Mouse (Mus musculus): ENCODE results near the gene Ctdnep1.

Ctdnep1 gene

DNA sequence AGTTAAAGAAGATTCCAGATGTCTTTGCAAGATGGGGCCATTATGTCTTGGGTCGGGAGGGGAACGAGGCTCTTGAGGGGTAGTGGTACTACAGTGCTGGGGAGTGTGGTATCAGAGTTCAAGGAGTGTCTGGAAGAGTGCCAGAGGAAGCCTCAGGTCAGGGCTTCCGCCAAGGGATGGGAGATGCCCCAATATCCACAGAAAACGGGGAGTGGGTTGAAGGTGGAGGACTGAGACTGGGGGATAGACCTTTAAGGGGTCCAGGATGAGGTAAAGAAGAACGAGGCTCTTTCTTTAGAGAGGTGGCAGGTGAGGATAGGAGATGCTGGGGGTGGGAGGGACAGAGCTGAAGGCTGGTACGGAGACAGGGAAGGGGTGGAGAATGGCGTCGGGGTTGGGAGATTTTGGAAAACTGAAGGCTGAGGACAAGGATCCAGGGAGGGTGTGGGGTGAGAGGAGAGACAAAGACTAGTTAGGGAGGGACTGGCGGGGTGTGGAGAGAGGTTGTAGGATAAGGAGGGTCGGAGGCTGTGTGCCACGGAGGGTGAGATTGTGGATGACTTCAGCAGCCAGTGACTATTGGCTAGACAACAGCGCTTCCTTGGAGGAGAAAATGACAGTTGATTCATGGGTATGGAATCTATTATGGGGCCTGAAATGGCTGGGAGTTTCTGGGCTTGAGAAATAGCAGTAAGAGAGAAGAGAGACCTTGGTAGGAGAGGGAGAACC, 47.6 kb downstream of the Ctdnep1 start:
- Histone ChIP-seq H3K4me1 (replicated peaks; ENCODE audit: low read depth, low read length) (peaks cover 68% of the 10 kb centered on the region), H3K9me3 (ENCODE audit: low read length) (no peaks in the 10 kb centered on the region), H3K36me3 (ENCODE audit: insufficient read depth, low read length) (peaks cover 14% of the 10 kb centered on the region), H3K4me3 (replicated peaks; ENCODE audit: low read length) (peak overlapping the region; percentile 71), H3K27me3 (ENCODE audit: insufficient read depth, low read length) (peaks cover 35% of the 10 kb centered on the region)
- TF ChIP-seq CTCF (conservative IDR thresholded peaks at IDR 0.05; ENCODE audit: low read length) (no peak), POU5F1 (IDR thresholded peaks at IDR 0.05; ENCODE audit: borderline replicate concordance, low read length) (no peak), NANOG (IDR thresholded peaks at IDR 0.05; ENCODE audit: borderline replicate concordance, low read length) (no peak)

DNA sequence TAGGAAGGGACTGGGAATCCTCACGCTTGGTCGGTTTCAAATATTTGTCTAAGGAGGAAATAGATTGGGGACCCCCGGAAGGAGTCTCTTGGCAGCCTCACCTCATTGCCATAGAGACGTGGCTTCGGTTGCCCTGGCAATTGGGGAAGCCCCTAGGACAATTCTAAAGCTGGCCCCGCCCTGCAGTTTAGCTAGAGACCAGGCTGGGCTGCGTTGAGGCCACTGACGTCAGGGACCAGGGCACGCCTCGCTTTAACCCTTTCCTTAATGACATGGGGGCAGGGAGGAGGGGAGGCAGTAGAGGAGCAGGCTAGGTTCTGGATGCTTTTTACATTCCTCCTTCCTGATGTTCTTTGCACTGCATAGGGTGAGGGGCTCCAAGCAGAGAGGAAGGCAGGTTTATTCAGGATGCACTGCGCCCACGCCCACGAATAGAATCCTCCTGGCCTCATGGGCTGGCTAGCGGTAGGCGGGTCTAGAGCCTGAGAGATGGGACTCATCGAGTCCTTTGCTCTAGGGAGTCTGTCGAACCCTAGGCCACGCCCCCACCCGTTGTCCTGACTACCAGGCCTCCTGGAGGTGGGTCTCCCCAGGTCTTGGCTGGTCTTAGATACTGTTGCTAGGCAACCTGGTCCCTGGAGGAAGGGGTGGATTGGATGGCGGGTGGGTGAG, 48.3 kb downstream of the Ctdnep1 start:
- Histone ChIP-seq H3K4me1 (replicated peaks; ENCODE audit: low read depth, low read length) (peaks cover 63% of the 10 kb centered on the region), H3K4me3 (replicated peaks; ENCODE audit: low read length) (peak overlapping the region; percentile 71), H3K9me3 (ENCODE audit: low read length) (no peaks in the 10 kb centered on the region), H3K27me3 (ENCODE audit: insufficient read depth, low read length) (peaks cover 30% of the 10 kb centered on the region), H3K36me3 (ENCODE audit: insufficient read depth, low read length) (peaks cover 14% of the 10 kb centered on the region)
- TF ChIP-seq POU5F1 (IDR thresholded peaks at IDR 0.05; ENCODE audit: borderline replicate concordance, low read length) (no peak), CTCF (conservative IDR thresholded peaks at IDR 0.05; ENCODE audit: low read length) (no peak), NANOG (IDR thresholded peaks at IDR 0.05; ENCODE audit: borderline replicate concordance, low read length) (no peak)

DNA sequence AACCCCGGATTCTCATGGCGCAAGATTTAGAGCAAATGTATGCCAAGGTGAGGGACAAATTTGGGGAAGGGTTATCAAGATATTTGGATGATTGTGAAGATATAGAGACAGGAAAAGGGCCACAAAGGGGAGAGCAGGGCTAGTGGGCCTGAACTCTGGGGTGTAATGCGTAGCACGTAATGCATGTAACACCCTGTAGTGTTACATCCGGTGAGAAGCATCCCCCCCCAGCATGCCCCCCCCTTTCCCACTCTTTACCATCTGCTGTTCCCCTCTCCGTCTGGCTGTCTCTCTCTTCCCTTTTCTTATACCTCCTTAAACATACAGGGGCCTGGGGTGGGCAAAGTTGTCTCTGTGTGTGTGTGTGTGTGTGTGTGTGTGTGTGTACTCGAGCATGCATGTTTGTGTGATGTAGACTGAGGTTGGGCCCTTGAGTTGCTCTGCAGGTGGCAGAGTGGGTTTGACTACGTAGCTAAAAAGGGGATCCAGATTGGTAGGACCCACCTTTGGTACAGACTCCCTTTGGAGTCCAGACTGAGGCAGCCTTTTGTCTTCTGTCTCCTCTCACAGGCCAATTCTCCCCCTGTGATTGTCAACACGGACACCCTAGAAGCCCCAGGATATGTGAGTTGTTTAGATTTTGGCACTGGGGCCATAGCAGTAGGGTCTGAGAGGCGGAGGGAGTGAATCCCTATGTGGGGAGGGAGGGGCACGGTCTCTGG, 49.0 kb downstream of the Ctdnep1 start:
- Histone ChIP-seq H3K4me1 (replicated peaks; ENCODE audit: low read depth, low read length) (peaks cover 61% of the 10 kb centered on the region), H3K9me3 (ENCODE audit: low read length) (no peaks in the 10 kb centered on the region), H3K36me3 (ENCODE audit: insufficient read depth, low read length) (peaks cover 14% of the 10 kb centered on the region), H3K27me3 (ENCODE audit: insufficient read depth, low read length) (peaks cover 24% of the 10 kb centered on the region), H3K4me3 (replicated peaks; ENCODE audit: low read length) (0 out of 2 replicates have a peak overlapping the region, but pooled peaks have one; percentile 71)
- no peak for TF ChIP-seq CTCF (conservative IDR thresholded peaks at IDR 0.05; ENCODE audit: low read length)
- TF ChIP-seq NANOG (IDR thresholded peaks at IDR 0.05; ENCODE audit: borderline replicate concordance, low read length) = no peak
- no peak for TF ChIP-seq POU5F1 (IDR thresholded peaks at IDR 0.05; ENCODE audit: borderline replicate concordance, low read length)

DNA sequence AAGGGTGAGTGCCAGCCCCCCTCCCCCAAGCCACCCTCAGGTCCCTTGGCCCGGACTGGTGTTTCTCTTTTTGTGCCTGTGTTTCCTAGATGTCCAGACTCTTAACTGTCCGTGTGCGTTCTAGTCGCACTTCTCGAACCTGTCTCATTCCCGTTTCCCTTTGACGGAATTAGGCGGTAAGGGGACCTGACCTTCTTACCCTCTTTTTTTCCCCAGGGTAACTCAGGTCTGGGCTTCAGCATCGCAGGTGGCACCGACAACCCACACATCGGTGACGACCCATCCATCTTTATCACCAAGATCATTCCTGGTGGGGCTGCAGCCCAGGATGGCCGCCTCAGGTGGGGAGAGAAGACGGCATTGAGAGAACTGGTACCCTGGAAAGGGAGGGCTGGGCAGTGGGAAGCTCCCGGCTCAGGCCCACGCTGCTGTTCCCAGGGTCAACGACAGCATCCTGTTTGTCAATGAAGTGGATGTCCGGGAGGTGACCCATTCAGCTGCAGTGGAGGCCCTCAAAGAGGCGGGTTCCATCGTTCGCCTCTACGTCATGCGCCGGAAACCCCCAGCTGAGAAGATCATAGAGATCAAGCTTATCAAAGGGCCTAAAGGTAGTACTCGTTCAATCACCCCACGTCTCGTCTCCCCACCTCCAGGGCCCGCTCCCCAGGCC, 49.8 kb downstream of the Ctdnep1 start:
- no peak for TF ChIP-seq CTCF (conservative IDR thresholded peaks at IDR 0.05; ENCODE audit: low read length)
- TF ChIP-seq POU5F1 (IDR thresholded peaks at IDR 0.05; ENCODE audit: borderline replicate concordance, low read length) = no peak
- TF ChIP-seq NANOG (IDR thresholded peaks at IDR 0.05; ENCODE audit: borderline replicate concordance, low read length) = no peak
- peaks cover 14% of the 10 kb centered on the region for H3K36me3 ChIP-seq (ENCODE audit: insufficient read depth, low read length)

DNA sequence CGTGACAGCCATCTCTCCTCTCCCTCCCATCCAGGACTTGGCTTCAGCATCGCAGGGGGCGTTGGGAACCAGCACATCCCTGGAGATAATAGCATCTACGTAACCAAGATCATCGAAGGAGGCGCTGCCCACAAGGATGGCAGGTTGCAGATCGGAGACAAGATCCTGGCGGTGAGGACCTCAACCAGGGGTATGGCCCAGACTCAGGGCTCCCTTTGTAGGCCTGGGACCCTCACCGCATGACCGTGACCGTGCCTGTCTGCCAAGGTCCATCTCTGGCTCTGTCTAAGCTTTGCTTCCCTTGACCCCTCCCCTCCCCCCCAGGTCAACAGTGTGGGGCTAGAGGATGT, 50.3 kb downstream of the Ctdnep1 start:
- TF ChIP-seq POU5F1 (IDR thresholded peaks at IDR 0.05; ENCODE audit: borderline replicate concordance, low read length) = no peak
- no peak for TF ChIP-seq CTCF (conservative IDR thresholded peaks at IDR 0.05; ENCODE audit: low read length)
- no peak for TF ChIP-seq NANOG (IDR thresholded peaks at IDR 0.05; ENCODE audit: borderline replicate concordance, low read length)
- H3K36me3 ChIP-seq (ENCODE audit: insufficient read depth, low read length) = peaks cover 14% of the 10 kb centered on the region
- no peaks in the 10 kb centered on the region for H3K9me3 ChIP-seq (ENCODE audit: low read length)
- peaks cover 51% of the 10 kb centered on the region for H3K4me1 ChIP-seq (replicated peaks; ENCODE audit: low read depth, low read length)
- peaks cover 11% of the 10 kb centered on the region for H3K27me3 ChIP-seq (ENCODE audit: insufficient read depth, low read length)
- no peak overlapping the region for H3K4me3 ChIP-seq (replicated peaks; ENCODE audit: low read length)

More for the DNA sequence above, 49.8 kb downstream of the Ctdnep1 start:
- H3K4me3 ChIP-seq (replicated peaks; ENCODE audit: low read length) = no peak overlapping the region
- H3K27me3 ChIP-seq (ENCODE audit: insufficient read depth, low read length) = peaks cover 16% of the 10 kb centered on the region
- no peaks in the 10 kb centered on the region for H3K9me3 ChIP-seq (ENCODE audit: low read length)
- peaks cover 56% of the 10 kb centered on the region for H3K4me1 ChIP-seq (replicated peaks; ENCODE audit: low read depth, low read length)

DNA sequence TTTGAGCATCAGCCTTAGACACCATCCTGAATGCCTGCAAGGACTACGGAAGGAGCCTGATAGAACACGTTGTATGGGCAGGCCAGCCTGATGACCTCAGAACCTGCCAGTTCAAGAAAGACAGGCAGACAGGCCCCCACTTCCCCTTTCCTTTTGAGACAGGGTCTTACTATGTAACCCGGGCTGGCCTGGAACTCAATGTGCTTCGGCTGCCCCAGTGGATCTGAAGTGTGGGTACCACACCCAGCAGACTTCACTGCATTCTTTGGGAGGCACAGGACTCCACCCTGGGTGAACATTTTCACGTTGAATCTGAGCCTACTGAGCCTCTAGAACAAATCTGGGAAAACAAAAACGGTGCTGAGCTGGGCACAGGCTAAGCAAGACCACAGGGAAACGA, 57.2 kb downstream of the Ctdnep1 start:
- no peak for TF ChIP-seq POU5F1 (IDR thresholded peaks at IDR 0.05; ENCODE audit: borderline replicate concordance, low read length)
- TF ChIP-seq CTCF (conservative IDR thresholded peaks at IDR 0.05; ENCODE audit: low read length) = no peak
- no peak for TF ChIP-seq NANOG (IDR thresholded peaks at IDR 0.05; ENCODE audit: borderline replicate concordance, low read length)
- H3K36me3 ChIP-seq (ENCODE audit: insufficient read depth, low read length) = no peaks in the 10 kb centered on the region
- H3K4me1 ChIP-seq (replicated peaks; ENCODE audit: low read depth, low read length) = peaks cover 37% of the 10 kb centered on the region
- H3K9me3 ChIP-seq (ENCODE audit: low read length) = no peaks in the 10 kb centered on the region
- H3K27me3 ChIP-seq (ENCODE audit: insufficient read depth, low read length) = peaks cover 6% of the 10 kb centered on the region; the same call in 1 of the 2 replicates
- no peak overlapping the region for H3K4me3 ChIP-seq (replicated peaks; ENCODE audit: low read length)

DNA sequence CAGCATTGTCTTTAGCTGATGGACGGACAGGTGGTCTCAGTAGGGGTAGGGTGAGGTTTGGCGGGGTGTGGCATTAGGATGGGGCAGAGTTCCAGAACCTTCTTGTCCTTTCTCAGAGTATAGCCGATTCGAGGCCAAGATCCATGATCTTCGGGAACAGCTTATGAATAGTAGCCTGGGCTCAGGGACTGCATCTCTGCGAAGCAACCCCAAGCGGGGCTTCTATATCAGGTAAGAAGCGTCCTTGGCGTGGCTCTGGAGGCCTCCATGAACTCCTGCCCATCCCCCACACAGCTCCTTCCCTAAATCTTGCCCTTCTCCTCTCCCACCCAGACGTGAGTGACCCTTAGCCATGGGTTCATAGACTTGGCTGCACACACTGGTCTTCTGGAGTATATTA, 58.7 kb downstream of the Ctdnep1 start:
- Histone ChIP-seq H3K9me3 (ENCODE audit: low read length) (no peaks in the 10 kb centered on the region), H3K27me3 (ENCODE audit: insufficient read depth, low read length) (peaks cover 6% of the 10 kb centered on the region; the same call in 1 of the 2 replicates), H3K36me3 (ENCODE audit: insufficient read depth, low read length) (no peaks in the 10 kb centered on the region), H3K4me3 (replicated peaks; ENCODE audit: low read length) (no peak overlapping the region), H3K4me1 (replicated peaks; ENCODE audit: low read depth, low read length) (peaks cover 49% of the 10 kb centered on the region)
- TF ChIP-seq CTCF (conservative IDR thresholded peaks at IDR 0.05; ENCODE audit: low read length) (no peak), NANOG (IDR thresholded peaks at IDR 0.05; ENCODE audit: borderline replicate concordance, low read length) (no peak)

DNA sequence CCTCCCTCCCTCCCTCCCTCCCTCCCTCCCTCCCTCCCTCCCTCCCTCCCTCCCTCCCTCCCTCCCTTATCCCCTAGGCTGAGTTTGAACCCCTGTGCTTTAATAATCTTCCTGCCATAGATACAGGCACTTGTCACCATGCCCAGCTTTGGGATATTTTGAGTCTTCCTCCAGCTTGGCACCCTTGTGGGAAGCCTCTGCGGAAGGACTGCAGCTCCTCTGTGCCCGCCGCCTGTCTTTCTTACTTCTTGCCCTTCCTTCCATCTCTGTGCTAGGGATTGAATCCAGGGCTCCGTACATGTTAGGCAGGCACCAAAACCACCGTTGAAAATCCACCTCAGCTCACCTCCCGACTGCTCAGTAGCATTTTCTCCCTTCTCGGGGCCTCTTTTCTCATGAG, 59.2 kb downstream of the Ctdnep1 start:
- no peaks in the 10 kb centered on the region for H3K36me3 ChIP-seq (ENCODE audit: insufficient read depth, low read length)
- TF ChIP-seq POU5F1 (IDR thresholded peaks at IDR 0.05; ENCODE audit: borderline replicate concordance, low read length) (no peak), CTCF (conservative IDR thresholded peaks at IDR 0.05; ENCODE audit: low read length) (no peak), NANOG (IDR thresholded peaks at IDR 0.05; ENCODE audit: borderline replicate concordance, low read length) (no peak)
- peaks cover 49% of the 10 kb centered on the region for H3K4me1 ChIP-seq (replicated peaks; ENCODE audit: low read depth, low read length)
- peaks cover 6% of the 10 kb centered on the region; the same call in 1 of the 2 replicates for H3K27me3 ChIP-seq (ENCODE audit: insufficient read depth, low read length)
- H3K4me3 ChIP-seq (replicated peaks; ENCODE audit: low read length) = no peak overlapping the region
- H3K9me3 ChIP-seq (ENCODE audit: low read length) = no peaks in the 10 kb centered on the region
